14 mouse cellular contexts compared by ENCODE assay signal in the genomic region with DNA sequence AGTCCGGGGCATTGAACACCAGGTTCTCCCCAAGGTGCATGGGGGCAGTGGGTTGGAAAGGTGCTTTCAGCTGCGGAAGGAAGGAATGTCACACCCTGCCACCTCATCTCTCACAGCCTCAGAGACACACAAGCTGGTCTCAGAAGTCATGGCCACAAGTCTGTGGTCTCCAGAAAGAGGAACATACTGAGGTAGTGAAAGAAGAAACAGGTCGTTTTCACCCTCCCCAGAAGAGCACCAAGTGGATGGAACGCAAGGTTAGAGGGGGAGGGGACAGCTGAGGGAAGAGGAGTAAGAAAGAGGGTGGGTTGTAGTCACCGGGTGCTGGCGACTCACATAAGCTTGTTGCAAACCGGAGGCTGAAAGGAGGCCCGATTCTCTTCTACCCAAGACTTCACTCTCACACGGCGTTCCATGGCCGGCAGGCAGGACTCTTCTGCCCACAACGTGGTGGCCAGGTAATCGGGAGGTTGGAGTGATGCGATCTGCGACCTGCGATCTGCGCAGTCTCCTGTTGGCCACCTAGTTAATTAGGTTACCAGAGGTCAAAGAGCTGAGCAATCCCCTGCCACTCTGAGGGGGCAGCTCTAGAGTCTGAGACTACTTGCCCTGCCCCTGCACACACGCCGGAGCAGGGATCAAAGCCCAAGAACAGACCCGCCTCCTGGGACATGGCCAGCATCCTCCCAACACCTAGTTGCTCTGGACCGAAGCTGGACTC. TPM values are rescaled to one million over a fixed set of nuclear protein-coding genes. Genes with fewer than 3 reads are reported as not detected.
DNase-seq lines count a peak whose midpoint lies in the region; ATAC-seq and TF ChIP-seq lines count a peak whose summit lies in the region.
"Had no signal": no experiment of that assay in that cellular context is flagged by ENCODE, and none has a peak within 500 bp of the region (broad histone marks: within the 10 kb centered on the region; RNA-seq: fewer than 3 reads in every experiment).

No protein-coding gene starts in this region.

- TF ChIP-seq CTCF in liver, adult 2 months (IDR thresholded peaks at IDR 0.05; ENCODE audit: low read depth, low read length): no peak
- TF ChIP-seq CTCF in bone marrow, adult 2 months (IDR thresholded peaks at IDR 0.05; ENCODE audit: control insufficient read depth, insufficient read depth, low read length): no peak
- no peak for TF ChIP-seq CTCF in liver, embryonic 14.5 days (IDR thresholded peaks at IDR 0.05; ENCODE audit: low read depth)

- ATAC-seq in liver, embryonic 14.5 days (ENCODE audit: insufficient read depth): peak; percentile 18; the same call in 1 of the 2 replicates
- no peak for ATAC-seq in midbrain, embryonic 13.5 days
- ATAC-seq: forebrain, embryonic 13.5 days; inflammation-experienced regulatory T-cells, adult 6 months had no signal

- no peaks in the 10 kb centered on the region for H3K27me3 ChIP-seq in liver, adult 2 months (ENCODE audit: control insufficient read depth, insufficient read depth, low read length)
- H3K27me3 ChIP-seq in liver, embryonic 14.5 days (ENCODE audit: control insufficient read depth, insufficient read depth, low read length): no peaks in the 10 kb centered on the region
- no peaks in the 10 kb centered on the region for H3K27me3 ChIP-seq in midbrain, embryonic 13.5 days
- H3K27me3 ChIP-seq: forebrain, embryonic 13.5 days; midbrain, embryonic 12.5 days had no signal

- H3K36me3 ChIP-seq in liver, adult 2 months (ENCODE audit: control insufficient read depth, insufficient read depth, low read length): peaks cover 5% of the 10 kb centered on the region; the same call in 1 of the 2 replicates
- H3K36me3 ChIP-seq in liver, embryonic 14.5 days (replicated peaks; ENCODE audit: control insufficient read depth, insufficient read depth, low read depth): no peaks in the 10 kb centered on the region
- H3K36me3 ChIP-seq in midbrain, embryonic 13.5 days: no peaks in the 10 kb centered on the region
- H3K36me3 ChIP-seq: midbrain, embryonic 12.5 days had no signal

- H3K4me3 ChIP-seq in liver, adult 2 months (ENCODE audit: insufficient read depth, low read depth, low read length): peak overlapping the region; percentile 68
- peak overlapping the region; percentile 70 for H3K4me3 ChIP-seq in bone marrow, adult 2 months (replicated peaks; ENCODE audit: control insufficient read depth, low read depth, low read length)
- H3K4me3 ChIP-seq in liver, embryonic 14.5 days (ENCODE audit: insufficient read depth in 1 of 2, low read depth in 2 of 2, low read length in 2 of 2): peak overlapping the region; percentile 13 to 28
- no peak overlapping the region for H3K4me3 ChIP-seq in midbrain, embryonic 13.5 days (replicated peaks)
- H3K4me3 ChIP-seq: forebrain, embryonic 13.5 days; midbrain, embryonic 12.5 days had no signal

- DNase-seq in liver, adult 2 months (ENCODE audit: extremely low read depth, low read depth, low spot score): peak; percentile 97
- DNase-seq in liver: no peak
- DNase-seq in liver, embryonic 14.5 days (ENCODE audit: low read depth in 3 of 3, low spot score in 3 of 3): no peak
- DNase-seq in spleen, adult 18-20 months: peak; percentile 69 to 71
- no peak for DNase-seq in heart, adult 18-20 months
- no peak for DNase-seq in c-Kit-positive CD71-positive TER-119-positive erythroid progenitor cells, embryonic 14.5 days (ENCODE audit: low spot score)
- DNase-seq: adrenal gland, postnatal 14 days had no signal

- TF ChIP-seq POLR2A in liver, adult 2 months (IDR thresholded peaks at IDR 0.05; ENCODE audit: extremely low read depth, insufficient read depth, low read length): peak; percentile 89; the same call in 1 of the 2 replicates
- TF ChIP-seq POLR2A in bone marrow, adult 2 months (IDR thresholded peaks at IDR 0.05; ENCODE audit: borderline replicate concordance, control insufficient read depth, low read depth, low read length): peak; percentile 63

- peak overlapping the region; percentile 94 for H3K27ac ChIP-seq in liver, adult 2 months (replicated peaks; ENCODE audit: insufficient read depth, low read depth, low read length)
- H3K27ac ChIP-seq in bone marrow, adult 2 months (ENCODE audit: control insufficient read depth, insufficient read depth, low read depth, low read length, poor library complexity): peak overlapping the region; percentile 93
- peak overlapping the region; percentile 2 for H3K27ac ChIP-seq in liver, embryonic 14.5 days
- no peak overlapping the region for H3K27ac ChIP-seq in midbrain, embryonic 13.5 days
- H3K27ac ChIP-seq: forebrain, embryonic 13.5 days; midbrain, embryonic 12.5 days had no signal

- no peaks in the 10 kb centered on the region for H3K9me3 ChIP-seq in liver, embryonic 14.5 days (ENCODE audit: control insufficient read depth, low read length)
- no peaks in the 10 kb centered on the region for H3K9me3 ChIP-seq in midbrain, embryonic 13.5 days
- H3K9me3 ChIP-seq: forebrain, embryonic 13.5 days; midbrain, embryonic 12.5 days had no signal

- WGBS in liver, adult 2 months: 15% methylated on average over 21 of the region's 21 CpGs
- 11% methylated on average over 21 of the region's 21 CpGs for WGBS in bone marrow, adult 2 months
- WGBS in liver, embryonic 14.5 days (ENCODE audit: insufficient replicate concordance): 43% methylated on average over 21 of the region's 21 CpGs
- 84% methylated on average over 21 of the region's 21 CpGs for WGBS in midbrain, embryonic 13.5 days

- peak overlapping the region; percentile 74 for H3K9ac ChIP-seq in liver, adult 2 months (ENCODE audit: low read depth, low read length)
- H3K9ac ChIP-seq in liver, embryonic 14.5 days (replicated peaks): no peak overlapping the region
- H3K9ac ChIP-seq in midbrain, embryonic 13.5 days (replicated peaks): no peak overlapping the region
- H3K9ac ChIP-seq: forebrain, embryonic 13.5 days; midbrain, embryonic 12.5 days had no signal

- H3K4me1 ChIP-seq in liver, adult 2 months (ENCODE audit: control insufficient read depth, insufficient read depth, low read length): peaks cover 39% of the 10 kb centered on the region
- H3K4me1 ChIP-seq in bone marrow, adult 2 months (ENCODE audit: control insufficient read depth, insufficient read depth, low read length): peaks cover 4% of the 10 kb centered on the region; the same call in 1 of the 2 replicates
- H3K4me1 ChIP-seq in liver, embryonic 14.5 days (replicated peaks; ENCODE audit: control insufficient read depth in 2 of 2, insufficient read depth in 2 of 2, low read length in 1 of 2): peaks cover 3 to 31% of the 10 kb centered on the region in 2 experiments; a peak in 3 of 4 replicates
- H3K4me1 ChIP-seq in midbrain, embryonic 13.5 days (replicated peaks): peaks cover 22% of the 10 kb centered on the region

- H3K79me2 ChIP-seq in liver, adult 2 months (ENCODE audit: control insufficient read depth, insufficient read depth, low read length): peaks cover 7% of the 10 kb centered on the region; the same call in 1 of the 2 replicates

- TF ChIP-seq EP300 in liver, embryonic 14.5 days (IDR thresholded peaks at IDR 0.05; ENCODE audit: low read depth): no peak

- peak overlapping the region; percentile 43 for H3K4me2 ChIP-seq in liver, embryonic 14.5 days (ENCODE audit: low read depth)
- no peak overlapping the region for H3K4me2 ChIP-seq in midbrain, embryonic 13.5 days (replicated peaks)
- H3K4me2 ChIP-seq: forebrain, embryonic 13.5 days; heart, embryonic 11.5 days; midbrain, embryonic 12.5 days had no signal

RNA-seq across cellular contexts. Expression of a gene that starts 1.3 kb away (rescaled TPM):
- total RNA-seq in liver, adult 2 months (2014; rRNA removed): 588 and 626 TPM in 2 replicates
- polyA plus RNA-seq in liver, adult 2 months (2012; rRNA removed): 835 and 840 TPM in 2 replicates
- 41.3 and 96.3 TPM in 2 replicates for polyA plus RNA-seq in bone marrow, adult 2 months (2011; ENCODE audit: insufficient read depth, insufficient read length, low replicate concordance, missing spikeins)
- 14.2 and 19.6 TPM in 2 replicates for polyA plus RNA-seq in liver, embryonic 14.5 days (2012; rRNA removed)
- 30.5 and 33.3 TPM in 2 replicates for polyA plus RNA-seq in liver, embryonic 14.5 days (2014; fragmentation: Nextera tagmentation; extraction: Ambion mirVana)
- 0.31 TPM in 1 of 2 replicates, not detected in the other for polyA plus RNA-seq in midbrain, embryonic 13.5 days (2015; fragmentation: Nextera tagmentation; extraction: Ambion mirVana)
- total RNA-seq in heart, adult 18-20 months (2021): 1 to 10 TPM in 1 of 2 experiments, under 1 TPM in 1; 0.27 to 2.0 TPM
- total RNA-seq: left cerebral cortex, postnatal 25 days had no signal
- polyA plus RNA-seq: forebrain, embryonic 13.5 days had no signal

Comparison
In these comparisons a context has a peak if more than half of its experiments do, and no peak if none do; other contexts are left out.
1. DNase-seq: peak in liver, adult 2 months (single experiment) and spleen, adult 18-20 months (2 of 2); none in liver (single experiment), liver, embryonic 14.5 days (0 of 3), heart, adult 18-20 months (0 of 2) and c-Kit-positive CD71-positive TER-119-positive erythroid progenitor cells, embryonic 14.5 days (single experiment).
2. RNA of a gene that starts 1.3 kb away (polyA plus RNA-seq): 835 to 840 TPM in liver, adult 2 months, 41.3 to 96.3 TPM in bone marrow, adult 2 months and 14.2 to 33.3 TPM in liver, embryonic 14.5 days; 0.31 TPM in midbrain, embryonic 13.5 days; every median in the first group is over 10 times any median in the second.